Mouse (Mus musculus): Measurements from ENCODE around the gene Srp14.

The Srp14 gene

DNA sequence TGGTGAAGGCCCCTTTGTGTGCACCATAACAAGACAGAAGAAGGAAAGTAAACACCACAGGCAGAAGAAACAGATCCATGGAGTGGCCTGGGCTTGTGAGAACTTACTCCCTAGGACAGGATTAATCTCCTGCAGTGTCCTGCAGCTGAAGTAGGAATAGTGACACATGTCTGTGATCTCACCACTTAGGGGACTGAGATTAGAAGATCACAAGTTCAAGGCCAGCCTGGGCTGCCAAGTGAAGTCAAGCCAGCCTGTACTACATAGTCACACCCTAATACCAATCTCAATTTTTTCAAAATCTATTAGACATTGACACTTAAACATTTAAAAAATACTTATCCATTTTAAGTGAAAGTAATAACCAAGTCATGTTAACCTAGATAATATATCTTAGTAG lies 11.2 kb downstream of the Srp14 start:
- no peak for TF ChIP-seq GATA4 (IDR thresholded peaks at IDR 0.05; ENCODE audit: insufficient replicate concordance, low read length)

- TF ChIP-seq GATA4 (IDR thresholded peaks at IDR 0.05; ENCODE audit: insufficient replicate concordance, low read length): no peak
Observed at GRCm38 (mm10) chr2:118466601-118467000, 12.9 kb downstream of the Srp14 start.

DNA sequence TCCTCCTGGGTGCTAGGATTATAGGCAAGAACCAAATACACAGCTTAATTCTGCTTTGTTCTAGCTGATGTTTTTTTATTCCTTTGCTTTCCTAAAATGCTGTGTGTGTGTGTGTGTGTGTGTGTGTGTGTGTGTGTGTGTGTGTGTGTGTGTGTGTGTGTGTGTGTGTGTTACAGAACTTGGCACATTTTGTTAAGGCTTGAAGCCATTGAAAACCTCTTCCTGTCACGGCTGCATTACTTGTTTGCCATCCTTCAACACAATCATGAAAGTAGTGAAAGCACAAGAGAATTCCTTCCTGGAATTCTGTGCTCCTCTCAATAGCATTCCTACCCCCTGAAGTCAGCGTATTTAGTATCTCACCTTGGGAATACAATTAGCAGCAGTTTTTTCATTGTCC lies 13.6 kb downstream of the Srp14 start:
- TF ChIP-seq GATA4 (IDR thresholded peaks at IDR 0.05; ENCODE audit: insufficient replicate concordance, low read length): no peak

GRCm38 (mm10) chr2:118464450-118464849 lies 15.1 kb downstream of the Srp14 start:
- TF ChIP-seq GATA4 (IDR thresholded peaks at IDR 0.05; ENCODE audit: insufficient replicate concordance, low read length): no peak

GRCm38 (mm10) chr2:118463480-118463879 lies 16.0 kb downstream of the Srp14 start:
- TF ChIP-seq GATA4 (IDR thresholded peaks at IDR 0.05; ENCODE audit: insufficient replicate concordance, low read length): no peak

- TF ChIP-seq GATA4 (IDR thresholded peaks at IDR 0.05; ENCODE audit: insufficient replicate concordance, low read length): no peak
Observed at GRCm38 (mm10) chr2:118461480-118462165, 17.9 kb downstream of the Srp14 start.

- no peak for TF ChIP-seq GATA4 (IDR thresholded peaks at IDR 0.05; ENCODE audit: insufficient replicate concordance, low read length)
Observed at GRCm38 (mm10) chr2:118457463-118458261, 21.8 kb downstream of the Srp14 start.

DNA sequence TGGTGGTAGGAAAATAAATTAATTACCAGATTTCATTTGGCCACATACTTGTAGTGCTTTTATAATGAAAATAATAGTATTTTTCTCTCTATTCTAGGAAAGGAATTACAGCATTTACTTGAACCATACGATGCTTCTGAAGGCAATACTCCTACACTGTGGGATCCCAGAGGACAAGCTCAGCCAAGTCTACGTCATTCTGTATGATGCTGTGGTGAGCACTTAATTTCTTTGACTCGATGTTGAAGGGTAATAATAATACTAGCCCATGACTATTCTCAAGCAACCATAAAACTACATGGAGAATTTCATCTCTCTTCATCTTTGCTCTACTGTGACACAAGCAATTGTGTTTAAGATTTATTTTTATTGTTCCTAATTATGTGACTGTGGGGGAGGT lies 22.5 kb downstream of the Srp14 start:
- no peak for TF ChIP-seq GATA4 (IDR thresholded peaks at IDR 0.05; ENCODE audit: insufficient replicate concordance, low read length)

DNA sequence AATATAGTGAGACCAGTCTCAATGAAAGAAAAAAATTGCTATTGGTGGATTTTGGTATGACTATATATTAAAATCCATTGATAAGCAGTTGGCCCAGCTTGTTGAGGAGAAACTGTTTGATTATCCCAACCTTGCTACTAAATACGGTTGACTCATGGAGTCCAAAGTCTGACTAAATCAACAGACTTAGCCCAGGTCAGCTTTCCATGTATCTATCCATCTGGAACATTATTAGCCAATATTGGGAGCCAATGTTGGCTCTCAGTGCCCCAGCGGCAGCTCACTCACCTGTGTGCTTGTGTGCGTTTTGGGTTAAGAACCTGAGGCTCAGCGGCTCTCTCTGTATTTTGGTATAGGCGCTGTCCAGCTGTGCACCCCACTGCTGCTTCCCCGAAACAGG lies 28.5 kb downstream of the Srp14 start:
- TF ChIP-seq GATA4 (IDR thresholded peaks at IDR 0.05; ENCODE audit: insufficient replicate concordance, low read length): no peak

- TF ChIP-seq GATA4 (IDR thresholded peaks at IDR 0.05; ENCODE audit: insufficient replicate concordance, low read length): no peak
Observed at GRCm38 (mm10) chr2:118448181-118448580, 31.3 kb downstream of the Srp14 start.

DNA sequence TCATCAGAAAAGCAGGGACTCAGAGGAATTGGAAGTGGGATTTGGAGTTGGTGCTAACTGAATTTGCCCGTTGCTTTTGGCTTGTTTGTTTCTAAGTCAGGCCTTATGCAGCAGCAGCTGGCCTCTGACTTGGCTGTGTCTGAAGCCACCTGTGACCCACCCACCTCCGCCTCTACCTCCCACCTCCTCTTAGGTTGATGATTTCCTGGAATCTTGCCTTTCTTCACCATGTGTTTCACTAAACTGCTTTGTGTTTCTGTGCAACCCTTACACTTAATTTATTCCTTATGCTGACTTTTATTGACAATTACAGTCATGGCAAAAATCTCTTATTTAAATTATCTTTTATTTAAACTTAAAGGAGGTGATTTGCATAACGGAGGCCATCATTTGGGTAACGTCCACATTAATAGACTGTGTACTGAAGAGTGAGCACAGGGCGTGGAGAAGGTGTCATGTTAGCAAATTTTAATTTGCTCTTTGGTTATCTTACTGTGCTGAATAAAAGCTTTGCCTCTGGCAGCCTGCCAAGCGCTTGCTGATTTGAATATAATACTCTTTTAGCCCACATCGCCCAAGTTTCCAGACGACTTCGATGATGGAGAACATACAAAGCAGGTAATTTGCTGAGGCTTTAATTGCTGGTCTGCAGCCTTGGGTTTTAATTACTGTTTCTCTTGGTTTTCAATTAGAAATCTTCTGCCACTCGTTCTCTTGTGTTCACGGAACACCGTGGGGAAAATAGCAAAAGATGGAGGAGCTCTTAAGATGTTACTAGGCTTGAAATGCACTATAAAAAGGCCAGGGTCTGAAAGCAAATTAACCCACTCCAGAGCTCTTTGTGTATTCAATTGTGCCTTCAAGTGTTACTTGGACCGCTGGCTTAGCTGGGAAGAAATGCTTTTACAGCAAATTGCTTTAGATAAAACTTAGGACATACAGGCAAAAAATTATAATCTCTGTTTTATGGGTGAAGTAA lies 33.5 kb downstream of the Srp14 start:
- no peak for TF ChIP-seq GATA4 (IDR thresholded peaks at IDR 0.05; ENCODE audit: insufficient replicate concordance, low read length)

GRCm38 (mm10) chr2:118442723-118443122 lies 36.8 kb downstream of the Srp14 start:
- no peak for TF ChIP-seq GATA4 (IDR thresholded peaks at IDR 0.05; ENCODE audit: insufficient replicate concordance, low read length)

DNA sequence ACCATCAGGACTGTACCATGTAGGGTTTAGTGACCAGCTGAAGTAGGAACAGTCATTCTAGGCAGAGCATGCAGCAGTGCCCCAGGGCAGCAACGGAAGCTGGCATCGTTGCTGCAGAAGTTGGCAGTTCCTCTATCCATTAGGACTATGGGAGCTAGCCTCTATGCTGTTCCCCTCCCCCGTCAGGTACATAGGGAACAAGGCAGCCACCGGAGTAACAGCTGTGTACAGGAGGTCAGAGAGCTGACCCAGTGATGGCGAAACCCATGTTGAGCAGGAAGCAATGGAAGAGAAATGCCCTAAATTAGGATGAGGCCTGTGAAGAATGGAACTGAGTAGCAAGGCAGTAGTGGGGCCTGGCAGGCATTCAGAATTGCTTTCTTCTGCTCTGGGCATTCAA lies 37.3 kb downstream of the Srp14 start:
- no peak for TF ChIP-seq GATA4 (IDR thresholded peaks at IDR 0.05; ENCODE audit: insufficient replicate concordance, low read length)

GRCm38 (mm10) chr2:118431589-118431988 lies 47.9 kb downstream of the Srp14 start:
- no peak for TF ChIP-seq GATA4 (IDR thresholded peaks at IDR 0.05; ENCODE audit: insufficient replicate concordance, low read length)

GRCm38 (mm10) chr2:118430630-118431029 lies 48.9 kb downstream of the Srp14 start:
- TF ChIP-seq GATA4 (IDR thresholded peaks at IDR 0.05; ENCODE audit: insufficient replicate concordance, low read length): no peak

All from liver, adult (tissue).